Mouse (Mus musculus): ENCODE measurements around the gene Actr6.
"Not testable (repeated sequence)": the region's sequence is repeated elsewhere in the genome, so short reads cannot be mapped to it uniquely, and the experiment has no call there.

Actr6 gene

GRCm38 (mm10) chr10:89679448-89679847 is 52.6 kb downstream of the Actr6 start:
- DNase-seq, result no peak

DNA sequence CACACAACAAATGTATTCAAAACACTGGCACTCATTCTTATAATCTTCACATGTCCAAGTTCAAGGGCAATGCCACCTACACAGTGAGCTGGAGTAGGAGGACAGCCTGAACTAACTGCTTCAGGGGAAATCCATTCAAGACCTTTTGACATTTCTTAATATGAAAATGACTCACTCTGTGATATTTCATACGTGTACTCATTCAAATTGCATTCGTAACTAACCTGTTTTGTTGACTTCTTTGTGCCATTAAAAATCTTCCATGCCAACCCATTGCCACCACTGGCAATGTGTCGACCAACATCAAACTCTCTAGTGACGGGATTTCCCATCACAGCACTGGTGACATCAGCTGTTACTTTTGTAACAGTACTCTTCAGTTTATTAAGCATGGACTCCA is 54.0 kb downstream of the Actr6 start:
- DNase-seq, result no peak

DNA sequence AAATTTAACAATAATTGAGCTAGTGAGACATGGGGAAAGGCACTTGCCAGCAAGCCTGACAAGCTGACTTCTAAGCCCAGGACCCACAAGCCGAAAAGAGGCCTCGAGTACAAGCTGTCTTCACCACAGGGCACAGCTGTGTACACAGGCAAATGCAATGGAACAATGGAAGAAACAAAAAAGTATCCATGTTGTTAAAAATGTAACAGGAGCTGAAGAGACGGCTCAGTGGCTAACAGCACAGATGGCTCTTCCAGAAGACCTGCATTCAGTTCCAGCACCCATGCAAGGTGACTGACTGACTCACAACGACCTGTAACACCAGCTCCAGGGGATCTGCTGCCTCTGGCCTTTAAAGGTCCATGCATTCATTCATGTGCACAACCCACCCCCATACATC is 55.5 kb downstream of the Actr6 start:
- no peak for DNase-seq

GRCm38 (mm10) chr10:89670371-89670770 is 61.7 kb downstream of the Actr6 start:
- DNase-seq, result not testable (repeated sequence)

GRCm38 (mm10) chr10:89667571-89667970 is 64.5 kb downstream of the Actr6 start:
- no peak for DNase-seq

- DNase-seq, result no peak
Observed at GRCm38 (mm10) chr10:89665679-89666078, 66.4 kb downstream of the Actr6 start.

- no peak for DNase-seq
Observed at GRCm38 (mm10) chr10:89664977-89665645, 67.0 kb downstream of the Actr6 start.
